Mouse (Mus musculus): ENCODE measurements around the gene 2310050C09Rik.

GRCm38 (mm10) chr3:92903640-92904039, 33.6 kb upstream of the 2310050C09Rik start:
- TF ChIP-seq CTCF (IDR thresholded peaks at IDR 0.05; ENCODE audit: extremely low read depth, insufficient read depth, low read length) (peak; percentile 27; the same call in 1 of the 2 replicates), POLR2A (IDR thresholded peaks at IDR 0.05; ENCODE audit: extremely low read depth, insufficient read depth, low read length) (no peak)
